Mouse (Mus musculus): ENCODE data around the gene Cobll1. TPM values are rescaled to one million over a fixed set of nuclear protein-coding genes. Genes with fewer than 3 reads are reported as not detected.
A peak's percentile ranks its signal among the peaks of the same experiment; 100 is the strongest.

Cobll1 gene
- polyA plus RNA-seq, 1 experiment from 2014 or later = 12.8 TPM

- WGBS = 54% methylated on average over 12 of the region's 12 CpGs
- Histone ChIP-seq H3K9ac (no peak overlapping the region), H3K9me3 (replicated peaks) (no peaks in the 10 kb centered on the region), H3K4me3 (no peak overlapping the region), H3K4me1 (replicated peaks) (peaks cover 39% of the 10 kb centered on the region), H3K4me2 (no peak overlapping the region), H3K27ac (ENCODE audit: poor library complexity, severe bottlenecking) (peak overlapping the region; percentile 27), H3K36me3 (no peaks in the 10 kb centered on the region), H3K27me3 (replicated peaks) (no peaks in the 10 kb centered on the region)
- ATAC-seq (ENCODE audit: insufficient number of reproducible peaks, low FRiP score) = no peak
These were observed 46.0 kb downstream of the Cobll1 start for GRCm38 (mm10) chr2:65193091-65193795.

GRCm38 (mm10) chr2:65191398-65191797 lies 47.8 kb downstream of the Cobll1 start:
- peak; percentile 65 for ATAC-seq (ENCODE audit: insufficient number of reproducible peaks, low FRiP score)
- no peak overlapping the region for H3K27ac ChIP-seq (ENCODE audit: poor library complexity, severe bottlenecking)

GRCm38 (mm10) chr2:65189346-65189745 lies 49.9 kb downstream of the Cobll1 start:
- Histone ChIP-seq H3K4me2 (peak overlapping the region; percentile 29), H3K9ac (no peak overlapping the region), H3K36me3 (no peaks in the 10 kb centered on the region), H3K9me3 (replicated peaks) (no peaks in the 10 kb centered on the region), H3K4me3 (no peak overlapping the region), H3K4me1 (replicated peaks) (peaks cover 43% of the 10 kb centered on the region), H3K27me3 (replicated peaks) (no peaks in the 10 kb centered on the region), H3K27ac (ENCODE audit: poor library complexity, severe bottlenecking) (peak overlapping the region; percentile 63)
- WGBS = 28% methylated on average over 7 of the region's 7 CpGs
- peak; percentile 75 for ATAC-seq (ENCODE audit: insufficient number of reproducible peaks, low FRiP score)

More at GRCm38 (mm10) chr2:65191398-65191797, 47.8 kb downstream of the Cobll1 start:
- Histone ChIP-seq H3K27me3 (replicated peaks) (no peaks in the 10 kb centered on the region), H3K9ac (no peak overlapping the region), H3K36me3 (no peaks in the 10 kb centered on the region), H3K4me1 (replicated peaks) (peaks cover 43% of the 10 kb centered on the region), H3K4me2 (0 out of 2 replicates have a peak overlapping the region, but pooled peaks have one; percentile 9), H3K4me3 (no peak overlapping the region), H3K9me3 (replicated peaks) (no peaks in the 10 kb centered on the region)
- 9% methylated on average over 7 of the region's 7 CpGs for WGBS

- peaks cover 43% of the 10 kb centered on the region for H3K4me1 ChIP-seq (replicated peaks)
- 10% methylated on average over 6 of the region's 6 CpGs for WGBS
- H3K36me3 ChIP-seq = no peaks in the 10 kb centered on the region
- H3K4me3 ChIP-seq = no peak overlapping the region
- H3K27me3 ChIP-seq (replicated peaks) = no peaks in the 10 kb centered on the region
- H3K9me3 ChIP-seq (replicated peaks) = no peaks in the 10 kb centered on the region
- ATAC-seq (ENCODE audit: insufficient number of reproducible peaks, low FRiP score) = no peak
- peak overlapping the region; percentile 52 for H3K4me2 ChIP-seq
- peak overlapping the region; percentile 51; the same call in 1 of the 2 replicates for H3K27ac ChIP-seq (ENCODE audit: poor library complexity, severe bottlenecking)
- 0 out of 2 replicates have a peak overlapping the region, but pooled peaks have one; percentile 41 for H3K9ac ChIP-seq
These were observed 50.6 kb downstream of the Cobll1 start for GRCm38 (mm10) chr2:65188585-65188984.

- H3K27ac ChIP-seq (ENCODE audit: poor library complexity, severe bottlenecking) = no peak overlapping the region
- H3K4me3 ChIP-seq = no peak overlapping the region
- no peaks in the 10 kb centered on the region for H3K36me3 ChIP-seq
- no peak overlapping the region for H3K4me2 ChIP-seq
- ATAC-seq (ENCODE audit: insufficient number of reproducible peaks, low FRiP score) = no peak
- no peaks in the 10 kb centered on the region for H3K27me3 ChIP-seq (replicated peaks)
- no peak overlapping the region for H3K9ac ChIP-seq
- peaks cover 36% of the 10 kb centered on the region for H3K4me1 ChIP-seq (replicated peaks)
- no peaks in the 10 kb centered on the region for H3K9me3 ChIP-seq (replicated peaks)
These were observed 51.6 kb downstream of the Cobll1 start for GRCm38 (mm10) chr2:65187652-65188051.

GRCm38 (mm10) chr2:65187164-65187563 lies 52.0 kb downstream of the Cobll1 start:
- no peak overlapping the region for H3K27ac ChIP-seq (ENCODE audit: poor library complexity, severe bottlenecking)
- no peaks in the 10 kb centered on the region for H3K36me3 ChIP-seq
- no peak for ATAC-seq (ENCODE audit: insufficient number of reproducible peaks, low FRiP score)
- 90% methylated on average over 3 of the region's 3 CpGs for WGBS
- no peak overlapping the region for H3K9ac ChIP-seq
- no peaks in the 10 kb centered on the region for H3K27me3 ChIP-seq (replicated peaks)
- no peak overlapping the region for H3K4me3 ChIP-seq
- no peaks in the 10 kb centered on the region for H3K9me3 ChIP-seq (replicated peaks)
- H3K4me1 ChIP-seq (replicated peaks) = peaks cover 33% of the 10 kb centered on the region
- H3K4me2 ChIP-seq = no peak overlapping the region

GRCm38 (mm10) chr2:65182747-65183146 lies 56.5 kb downstream of the Cobll1 start:
- WGBS = 53% methylated on average over 2 of the region's 2 CpGs
- H3K9me3 ChIP-seq (replicated peaks) = no peaks in the 10 kb centered on the region
- H3K27ac ChIP-seq (ENCODE audit: poor library complexity, severe bottlenecking) = peak overlapping the region; percentile 59; the same call in 1 of the 2 replicates
- H3K4me3 ChIP-seq = no peak overlapping the region
- no peak for ATAC-seq (ENCODE audit: insufficient number of reproducible peaks, low FRiP score)
- no peaks in the 10 kb centered on the region for H3K27me3 ChIP-seq (replicated peaks)
- no peak overlapping the region for H3K4me2 ChIP-seq
- H3K9ac ChIP-seq = no peak overlapping the region
- peaks cover 15% of the 10 kb centered on the region for H3K4me1 ChIP-seq (replicated peaks)
- H3K36me3 ChIP-seq = no peaks in the 10 kb centered on the region

GRCm38 (mm10) chr2:65181736-65182135 lies 57.5 kb downstream of the Cobll1 start:
- Histone ChIP-seq H3K9ac (no peak overlapping the region), H3K9me3 (replicated peaks) (no peaks in the 10 kb centered on the region), H3K4me3 (no peak overlapping the region), H3K27ac (ENCODE audit: poor library complexity, severe bottlenecking) (peak overlapping the region; percentile 30), H3K27me3 (replicated peaks) (no peaks in the 10 kb centered on the region), H3K4me1 (replicated peaks) (peaks cover 13% of the 10 kb centered on the region), H3K4me2 (no peak overlapping the region; the same call in 1 of the 2 replicates), H3K36me3 (no peaks in the 10 kb centered on the region)
- ATAC-seq (ENCODE audit: insufficient number of reproducible peaks, low FRiP score) = no peak
- 82% methylated on average over 8 of the region's 8 CpGs for WGBS

- Histone ChIP-seq H3K9ac (peak overlapping the region; percentile 7; the same call in 1 of the 2 replicates), H3K27me3 (replicated peaks) (no peaks in the 10 kb centered on the region), H3K9me3 (replicated peaks) (no peaks in the 10 kb centered on the region), H3K27ac (ENCODE audit: poor library complexity, severe bottlenecking) (peak overlapping the region; percentile 30), H3K4me1 (replicated peaks) (peaks cover 13% of the 10 kb centered on the region), H3K4me2 (peak overlapping the region; percentile 58), H3K4me3 (peak overlapping the region; percentile 23; the same call in 1 of the 2 replicates), H3K36me3 (no peaks in the 10 kb centered on the region)
- ATAC-seq (ENCODE audit: insufficient number of reproducible peaks, low FRiP score) = peak; percentile 49; the same call in 1 of the 2 replicates
- WGBS = 20% methylated on average over 9 of the region's 9 CpGs
These were observed 58.0 kb downstream of the Cobll1 start for GRCm38 (mm10) chr2:65181066-65181716.

- H3K36me3 ChIP-seq = no peaks in the 10 kb centered on the region
- no peak overlapping the region for H3K4me2 ChIP-seq
- no peak overlapping the region for H3K4me3 ChIP-seq
- H3K9me3 ChIP-seq (replicated peaks) = no peaks in the 10 kb centered on the region
- H3K27me3 ChIP-seq (replicated peaks) = no peaks in the 10 kb centered on the region
- 63% methylated on average over 5 of the region's 5 CpGs for WGBS
- H3K4me1 ChIP-seq (replicated peaks) = peaks cover 12% of the 10 kb centered on the region
- H3K9ac ChIP-seq = no peak overlapping the region
- ATAC-seq (ENCODE audit: insufficient number of reproducible peaks, low FRiP score) = no peak
- H3K27ac ChIP-seq (ENCODE audit: poor library complexity, severe bottlenecking) = no peak overlapping the region
These were observed 63.6 kb downstream of the Cobll1 start for GRCm38 (mm10) chr2:65175645-65176044.

- no peak overlapping the region for H3K4me3 ChIP-seq
- peaks cover 10% of the 10 kb centered on the region for H3K4me1 ChIP-seq (replicated peaks)
- no peaks in the 10 kb centered on the region for H3K27me3 ChIP-seq (replicated peaks)
- 83% methylated on average over 6 of the region's 6 CpGs for WGBS
- no peak overlapping the region for H3K4me2 ChIP-seq
- no peak overlapping the region for H3K9ac ChIP-seq
- ATAC-seq (ENCODE audit: insufficient number of reproducible peaks, low FRiP score) = no peak
- no peaks in the 10 kb centered on the region for H3K36me3 ChIP-seq
- no peak overlapping the region for H3K27ac ChIP-seq (ENCODE audit: poor library complexity, severe bottlenecking)
- H3K9me3 ChIP-seq (replicated peaks) = no peaks in the 10 kb centered on the region
These were observed 67.1 kb downstream of the Cobll1 start for GRCm38 (mm10) chr2:65172071-65172470.
